Mouse (Mus musculus) hindbrain, embryonic 16.5 days (tissue): ENCODE data around the gene Gm34302. TPM values are rescaled to one million over a fixed set of nuclear protein-coding genes. Genes with fewer than 3 reads are reported as not detected.
"Not testable (repeated sequence)": the region's sequence is repeated elsewhere in the genome, so short reads cannot be mapped to it uniquely, and the experiment has no call there.

ENCODE experiments used
- ATAC-seq: fragments of 200-750 bp; cut with Nextera tagmentation; 2 replicates; pipeline ENCODE4 v1.8.0; 2017; ENCODE audit warnings: moderate TSS enrichment, moderate library complexity
- H3K27ac ChIP-seq: fragments of 300-500 bp; sonication (generic); 2 replicates; pipeline ENCODE4 v1.5.1; 2014; ENCODE audit warnings: low read depth, mild to moderate bottlenecking, control low read depth, low read length, moderate library complexity
- H3K27me3 ChIP-seq: fragments of 300-500 bp; sonication (generic); replicated peaks from 2 replicates; pipeline ENCODE4 v1.6.1; 2014; ENCODE audit warnings: low read length; ENCODE audit not compliant: control insufficient read depth, insufficient read depth
- H3K36me3 ChIP-seq: fragments of 300-500 bp; sonication (generic); 2 replicates; pipeline ENCODE4 v1.6.1; 2014; ENCODE audit warnings: mild to moderate bottlenecking, low read length, moderate library complexity, mixed read lengths; ENCODE audit not compliant: control insufficient read depth, insufficient read depth
- H3K4me1 ChIP-seq: fragments of 300-500 bp; sonication (generic); 2 replicates; pipeline ENCODE4 v1.6.1; 2014; ENCODE audit warnings: low read depth, low read length; ENCODE audit not compliant: control insufficient read depth, insufficient read depth
- H3K4me2 ChIP-seq: fragments of 300-500 bp; sonication (generic); 2 replicates; pipeline ENCODE4 v1.6.1; 2014; ENCODE audit warnings: mild to moderate bottlenecking, low read length, control low read depth, moderate library complexity
- H3K4me3 ChIP-seq: fragments of 300-500 bp; sonication (generic); 2 replicates; pipeline ENCODE4 v1.5.1; 2014; ENCODE audit warnings: mild to moderate bottlenecking, low read length, control low read depth, moderate library complexity
- H3K9ac ChIP-seq: fragments of 300-500 bp; sonication (generic); 2 replicates; pipeline ENCODE4 v1.6.1; 2014; ENCODE audit warnings: low read depth, mild to moderate bottlenecking, control low read depth, low read length, moderate library complexity
- H3K9me3 ChIP-seq: fragments of 300-500 bp; sonication (generic); 2 replicates; pipeline ENCODE4 v1.6.1; 2014; ENCODE audit warnings: mild to moderate bottlenecking, low read length, moderate library complexity; ENCODE audit not compliant: control insufficient read depth
- WGBS: fragments of 180-500 bp; shearing (Covaris S2); extraction: QIAGEN DNeasy Blood & Tissue Kit; methylation state at CpG from one replicate; pipeline ENCODE4 v1.1.7; 2014; 5-methylcytosine and 5-hydroxymethylcytosine counted together
- polyA plus RNA-seq: library from polyadenylated mRNA; unstranded; fragments of >200 nt; fragmentation: Nextera tagmentation; extraction: Ambion mirVana; gene quantifications from 2 replicates; pipeline ENCODE4 v1.2.1, GENCODE M21; 2015

The Gm34302 gene
- not detected in 2 replicates for polyA plus RNA-seq

DNA sequence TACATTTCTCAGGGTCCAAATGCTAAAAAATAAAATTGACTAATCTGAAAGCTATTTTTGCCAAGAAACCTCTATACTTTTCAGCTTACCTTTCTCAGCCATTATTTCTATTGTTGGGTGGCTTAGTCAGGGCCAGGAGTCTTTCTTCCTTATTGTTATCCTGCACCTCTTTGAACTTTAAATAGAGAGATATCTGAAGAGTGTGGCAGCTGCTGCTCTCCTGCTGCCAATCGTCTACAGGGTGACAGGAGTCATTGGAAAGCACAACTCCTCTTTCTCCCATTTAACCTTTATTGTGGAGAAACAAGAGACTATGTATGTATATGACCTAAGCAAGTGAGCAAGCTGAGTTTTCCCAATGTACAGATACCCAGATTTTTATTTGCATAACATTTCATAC lies at the start of gene Gm34302:
Gm34302 (minus strand) TSS at position 154 of the 400 bp plus-strand sequence.
- H3K9ac ChIP-seq: no peak within 1 kb of the TSS
- 46% methylated on average over 1 of the region's 1 CpGs for WGBS
- H3K27me3 ChIP-seq: no peaks in the 10 kb centered on the region
- no peak within 1 kb of the TSS for H3K27ac ChIP-seq
- H3K9me3 ChIP-seq: no peaks in the 10 kb centered on the region
- H3K4me2 ChIP-seq: no peak within 1 kb of the TSS
- no peak within 1 kb of the TSS for H3K4me3 ChIP-seq
- H3K4me1 ChIP-seq: no peaks in the 10 kb centered on the region
- H3K36me3 ChIP-seq: no peaks in the 10 kb centered on the region
- no peak for ATAC-seq

DNA sequence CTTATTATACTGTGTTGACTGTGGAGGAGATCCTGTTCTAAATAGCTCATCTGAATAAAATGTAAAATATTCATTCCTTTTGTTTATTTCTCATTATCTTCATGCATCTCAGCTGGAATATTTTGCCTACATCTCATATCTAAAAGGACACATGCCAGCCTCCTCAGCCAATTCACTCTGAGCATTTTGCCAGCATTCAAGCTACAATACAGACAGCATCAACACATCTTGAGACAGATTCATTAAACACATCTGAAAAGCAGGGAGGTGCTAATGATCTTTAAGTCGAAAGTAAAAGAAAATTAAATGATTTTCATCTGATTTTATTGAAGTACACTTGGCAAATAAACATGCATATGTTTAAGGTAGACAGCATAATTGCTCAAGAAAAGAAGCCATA lies 48.2 kb upstream of the Gm34302 start:
- Histone ChIP-seq H3K4me2 (no peak overlapping the region), H3K27ac (no peak overlapping the region), H3K4me3 (no peak overlapping the region), H3K36me3 (no peaks in the 10 kb centered on the region), H3K27me3 (no peaks in the 10 kb centered on the region), H3K9ac (no peak overlapping the region), H3K4me1 (no peaks in the 10 kb centered on the region), H3K9me3 (no peaks in the 10 kb centered on the region)
- 54% methylated on average over 1 of the region's 1 CpGs for WGBS
- no peak for ATAC-seq

DNA sequence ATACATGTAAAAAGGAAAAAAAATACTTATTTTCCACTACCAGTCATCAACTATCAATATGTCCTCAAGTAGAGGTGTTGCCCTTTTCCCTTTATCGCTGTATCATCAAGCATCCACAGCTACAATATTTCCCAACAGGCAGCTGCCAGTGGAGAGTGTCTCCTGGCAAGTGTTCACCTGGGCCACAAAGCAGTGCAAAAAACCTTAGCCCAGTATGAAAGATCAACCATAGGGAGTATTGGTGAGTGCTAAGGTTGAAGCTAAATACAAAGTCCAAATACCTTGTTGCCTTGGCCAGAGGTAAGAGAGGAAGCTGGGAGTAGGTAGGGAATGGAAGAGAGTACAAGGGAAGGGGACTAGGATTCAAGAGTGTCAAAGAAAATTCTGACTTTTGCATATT lies 34.0 kb upstream of the Gm34302 start:
- Histone ChIP-seq H3K9ac (no peak overlapping the region), H3K4me2 (no peak overlapping the region), H3K27ac (no peak overlapping the region), H3K27me3 (no peaks in the 10 kb centered on the region), H3K4me3 (no peak overlapping the region), H3K4me1 (no peaks in the 10 kb centered on the region), H3K9me3 (no peaks in the 10 kb centered on the region), H3K36me3 (no peaks in the 10 kb centered on the region)
- no peak for ATAC-seq
- WGBS: 93% methylated on average over 1 of the region's 1 CpGs

DNA sequence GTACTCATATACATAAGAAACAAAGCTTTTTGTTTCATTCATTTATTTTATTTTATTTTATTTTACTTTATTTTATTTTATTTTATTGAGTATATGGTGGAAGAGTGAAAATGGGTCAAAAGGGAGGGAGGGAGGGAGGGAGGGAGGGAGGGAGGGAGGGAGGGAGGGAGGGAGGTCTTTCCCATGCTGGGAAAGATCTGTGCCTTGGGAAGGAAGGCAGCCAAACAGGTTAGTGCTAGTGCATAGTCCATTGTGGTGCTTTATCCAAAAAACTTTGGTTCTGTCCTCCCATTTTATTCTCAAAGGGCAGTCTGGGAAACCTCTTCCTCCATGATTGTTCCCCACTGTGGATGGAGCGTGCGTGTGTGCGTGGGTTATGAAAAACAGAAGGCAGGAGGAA lies 32.6 kb upstream of the Gm34302 start:
- 92% methylated on average over 3 of the region's 3 CpGs for WGBS
- not testable (repeated sequence) for H3K4me2 ChIP-seq, ATAC-seq, H3K4me1 ChIP-seq, H3K27me3 ChIP-seq, H3K4me3 ChIP-seq, H3K27ac ChIP-seq, H3K9ac ChIP-seq, H3K9me3 ChIP-seq, H3K36me3 ChIP-seq

DNA sequence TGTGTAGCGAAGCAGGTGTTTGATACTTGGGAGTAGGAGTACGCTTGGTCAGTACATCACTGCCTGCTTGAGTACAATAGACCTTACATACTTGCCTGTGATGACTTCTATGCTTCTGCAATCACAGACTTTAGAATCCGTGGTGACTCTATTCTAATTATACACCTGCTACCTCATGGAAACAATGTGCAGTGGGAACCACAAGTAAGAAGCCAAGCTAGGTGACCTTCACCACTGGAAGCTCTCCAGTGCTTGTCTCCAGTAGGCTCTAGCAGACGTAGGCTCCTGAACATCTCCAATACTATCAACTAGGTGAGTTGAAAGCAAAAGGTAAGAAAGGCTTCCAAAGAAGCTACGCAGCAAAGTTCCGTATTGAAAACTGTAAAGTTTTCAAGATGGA lies 27.6 kb upstream of the Gm34302 start:
- H3K4me1 ChIP-seq: no peaks in the 10 kb centered on the region
- H3K4me2 ChIP-seq: no peak overlapping the region
- no peak for ATAC-seq
- H3K4me3 ChIP-seq: no peak overlapping the region
- no peaks in the 10 kb centered on the region for H3K27me3 ChIP-seq
- no peak overlapping the region for H3K9ac ChIP-seq
- H3K27ac ChIP-seq: no peak overlapping the region
- WGBS: 93% methylated on average over 6 of the region's 6 CpGs
- no peaks in the 10 kb centered on the region for H3K36me3 ChIP-seq
- no peaks in the 10 kb centered on the region for H3K9me3 ChIP-seq

DNA sequence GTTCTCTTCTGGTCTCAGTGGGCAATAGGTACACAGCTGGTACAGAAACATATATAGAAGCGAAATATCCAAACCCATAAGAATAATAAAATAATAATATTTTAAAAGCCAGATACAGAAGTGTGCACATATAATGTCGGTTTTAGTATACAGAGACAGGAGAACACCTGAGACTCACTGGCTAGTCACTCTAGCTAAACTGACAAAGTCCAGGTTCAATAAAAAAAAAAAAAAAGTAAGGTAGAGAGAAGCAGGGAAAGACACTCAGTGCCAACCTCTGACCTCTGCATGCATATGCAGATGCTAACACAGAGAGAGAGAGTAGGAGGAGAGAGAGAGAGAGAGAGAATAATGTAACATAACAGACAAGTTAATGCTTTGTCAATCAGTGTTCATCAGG lies 25.8 kb upstream of the Gm34302 start:
- H3K9ac ChIP-seq: no peak overlapping the region
- 89% methylated on average over 2 of the region's 2 CpGs for WGBS
- no peak overlapping the region for H3K4me2 ChIP-seq
- H3K4me1 ChIP-seq: no peaks in the 10 kb centered on the region
- H3K27ac ChIP-seq: no peak overlapping the region
- no peaks in the 10 kb centered on the region for H3K9me3 ChIP-seq
- no peaks in the 10 kb centered on the region for H3K27me3 ChIP-seq
- H3K4me3 ChIP-seq: no peak overlapping the region
- H3K36me3 ChIP-seq: no peaks in the 10 kb centered on the region
- no peak for ATAC-seq

DNA sequence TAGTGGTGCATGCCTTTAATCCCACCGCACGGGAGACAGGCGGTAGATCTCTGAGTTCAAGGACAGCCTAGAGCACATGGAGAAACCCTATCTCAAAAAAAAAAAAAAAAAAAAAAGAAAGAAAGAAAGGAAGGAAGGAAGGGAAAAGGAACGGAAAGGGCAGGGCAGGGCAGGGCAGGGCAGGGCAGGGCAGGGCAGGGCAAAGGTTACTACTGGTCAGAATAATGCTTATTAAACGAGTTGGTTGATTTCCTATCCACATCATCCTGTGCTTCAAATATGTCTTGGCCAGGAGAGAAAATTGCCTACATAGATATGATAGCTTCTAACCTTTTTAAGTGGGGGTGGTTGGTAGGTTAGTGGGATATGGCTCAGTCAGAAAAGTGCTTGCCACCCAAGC lies 25.2 kb upstream of the Gm34302 start:
- H3K27me3 ChIP-seq: no peaks in the 10 kb centered on the region
- 86% methylated on average over 5 of the region's 5 CpGs for WGBS
- H3K4me1 ChIP-seq: no peaks in the 10 kb centered on the region
- no peak overlapping the region for H3K9ac ChIP-seq
- H3K9me3 ChIP-seq: no peaks in the 10 kb centered on the region
- ATAC-seq: no peak
- no peaks in the 10 kb centered on the region for H3K36me3 ChIP-seq
- no peak overlapping the region for H3K4me2 ChIP-seq
- H3K4me3 ChIP-seq: no peak overlapping the region
- H3K27ac ChIP-seq: no peak overlapping the region

DNA sequence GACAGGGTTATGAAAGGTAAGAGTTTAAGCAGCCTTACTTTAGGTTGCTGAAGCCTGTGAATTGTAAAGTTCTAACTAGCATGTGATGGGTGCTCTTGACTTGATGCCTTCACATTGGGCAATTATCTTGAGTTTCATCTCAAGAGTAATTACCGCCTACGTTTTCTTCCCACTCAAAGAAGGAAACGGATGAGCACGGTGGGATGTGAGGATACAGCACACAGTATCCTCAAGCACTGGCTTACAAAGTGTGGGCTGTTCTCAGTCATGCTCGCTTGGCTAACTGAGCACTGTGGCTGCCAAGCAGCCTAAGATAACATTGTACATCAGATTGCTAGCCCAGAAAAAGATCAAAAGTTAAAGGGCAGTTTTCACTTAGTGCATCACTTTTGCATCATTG lies 20.8 kb upstream of the Gm34302 start:
- Histone ChIP-seq H3K4me1 (no peaks in the 10 kb centered on the region), H3K9me3 (no peaks in the 10 kb centered on the region), H3K4me3 (no peak overlapping the region), H3K9ac (no peak overlapping the region), H3K4me2 (no peak overlapping the region), H3K27me3 (no peaks in the 10 kb centered on the region), H3K36me3 (no peaks in the 10 kb centered on the region), H3K27ac (no peak overlapping the region)
- WGBS: 87% methylated on average over 5 of the region's 5 CpGs
- ATAC-seq: no peak

DNA sequence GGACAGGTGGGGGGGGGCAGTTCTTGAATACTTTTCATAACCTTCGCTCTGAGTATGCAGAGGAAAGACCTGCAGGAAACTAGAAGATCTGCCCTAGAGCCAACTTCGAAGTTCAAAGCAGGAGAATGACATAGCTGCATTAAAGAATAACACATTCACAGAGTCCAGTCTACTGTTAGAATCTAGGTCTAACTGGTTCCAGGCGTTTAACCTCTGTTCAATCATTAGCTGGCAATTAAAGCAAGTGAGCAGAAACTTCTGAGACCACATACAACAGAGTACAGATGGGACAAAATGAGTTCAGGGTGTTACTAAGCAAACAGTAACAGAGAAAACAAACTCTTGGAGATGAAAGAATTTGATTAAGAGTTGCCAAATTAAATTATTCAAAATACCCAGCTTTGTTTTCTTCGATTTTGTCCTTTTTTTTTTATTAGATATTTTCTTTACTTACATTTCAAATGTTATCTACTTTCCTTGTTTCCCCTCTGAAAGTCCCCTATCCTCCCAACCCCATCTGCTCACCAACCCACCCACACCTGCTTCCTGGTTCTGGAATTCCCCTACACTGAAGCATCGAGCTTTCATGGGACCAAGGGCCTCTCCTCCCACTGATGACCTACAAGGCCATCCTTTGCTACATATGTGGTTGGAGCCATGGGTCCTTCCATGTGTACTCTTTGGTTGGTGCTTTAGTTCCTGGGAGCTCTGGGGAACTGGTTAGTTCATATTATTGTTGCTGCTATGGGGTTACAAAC lies 11.1 kb upstream of the Gm34302 start:
- 80% methylated on average over 5 of the region's 5 CpGs for WGBS
- ATAC-seq: no peak
- no peak overlapping the region for H3K4me2 ChIP-seq
- H3K9me3 ChIP-seq: no peaks in the 10 kb centered on the region
- H3K27ac ChIP-seq: no peak overlapping the region
- no peak overlapping the region for H3K4me3 ChIP-seq
- no peak overlapping the region for H3K9ac ChIP-seq
- no peaks in the 10 kb centered on the region for H3K36me3 ChIP-seq
- H3K27me3 ChIP-seq: no peaks in the 10 kb centered on the region
- no peaks in the 10 kb centered on the region for H3K4me1 ChIP-seq
